Mouse (Mus musculus): ENCODE results near the gene Pigq. TPM values are rescaled to one million over a fixed set of nuclear protein-coding genes. Genes with fewer than 3 reads are reported as not detected.

The Pigq gene
- polyA plus RNA-seq, 1 experiment from 2014 or later, result 71.9 TPM

DNA sequence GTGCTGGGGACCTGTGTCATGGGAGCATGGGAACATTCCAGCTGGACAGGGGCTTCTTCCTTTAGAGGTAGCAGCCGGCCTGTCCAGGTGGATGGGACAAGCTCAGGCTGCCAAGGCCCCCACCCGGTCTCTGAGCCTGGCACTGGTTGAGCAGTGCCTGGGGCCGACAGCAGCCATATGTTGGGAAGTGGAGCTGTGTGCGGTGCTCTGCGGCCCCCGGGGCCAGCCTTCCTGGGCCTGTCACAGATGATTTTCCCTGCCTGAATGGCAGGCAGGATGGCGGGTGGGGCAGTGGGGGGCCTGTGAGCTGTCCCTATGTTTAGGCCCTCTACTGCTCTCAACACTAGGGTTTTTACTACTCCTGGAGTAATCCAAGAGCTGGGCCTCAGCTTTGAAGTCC, 11.5 kb upstream of the Pigq start:
- ATAC-seq (ENCODE audit: low FRiP score), result no peak
- H3K27me3 ChIP-seq (replicated peaks), result peaks cover 25% of the 10 kb centered on the region
- WGBS, result 47% methylated on average over 7 of the region's 7 CpGs

GRCm38 (mm10) chr17:25955736-25956135, 11.0 kb upstream of the Pigq start:
- no peak for ATAC-seq (ENCODE audit: low FRiP score)
- no peak overlapping the region for H3K27ac ChIP-seq (replicated peaks)

More for the DNA sequence above, 11.5 kb upstream of the Pigq start:
- Histone ChIP-seq H3K4me1 (peaks cover 12% of the 10 kb centered on the region), H3K9me3 (replicated peaks) (no peaks in the 10 kb centered on the region), H3K9ac (replicated peaks) (no peak overlapping the region), H3K4me2 (no peak overlapping the region), H3K27ac (replicated peaks) (no peak overlapping the region), H3K36me3 (peaks cover 18% of the 10 kb centered on the region), H3K4me3 (replicated peaks) (no peak overlapping the region)

DNA sequence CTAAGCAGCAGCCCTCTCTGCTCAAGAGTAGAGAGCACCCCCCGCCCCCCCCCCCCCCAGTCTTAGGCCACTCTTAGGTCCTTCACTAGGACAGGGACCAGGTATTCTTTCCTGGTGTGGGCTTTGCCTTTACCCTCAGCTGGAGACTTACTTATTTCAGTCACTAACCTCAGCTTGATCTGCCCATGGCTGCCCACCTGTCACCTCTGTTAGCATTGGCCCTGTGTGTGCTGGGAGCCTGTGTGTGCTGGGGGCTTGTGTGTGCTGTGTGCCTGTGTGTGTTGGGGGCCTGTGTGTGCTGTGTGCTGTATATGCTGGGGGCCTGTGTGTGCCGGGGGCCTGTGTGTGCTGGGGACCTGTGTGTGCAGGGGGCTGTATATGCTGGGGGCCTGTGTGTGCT, 9.9 kb upstream of the Pigq start:
- Histone ChIP-seq H3K27ac (replicated peaks) (no peak overlapping the region), H3K9me3 (replicated peaks) (no peaks in the 10 kb centered on the region), H3K4me2 (no peak overlapping the region), H3K9ac (replicated peaks) (no peak overlapping the region), H3K4me1 (peaks cover 15% of the 10 kb centered on the region), H3K27me3 (replicated peaks) (peaks cover 39% of the 10 kb centered on the region), H3K36me3 (peaks cover 6% of the 10 kb centered on the region), H3K4me3 (replicated peaks) (no peak overlapping the region)
- WGBS, result 81% methylated on average over 1 of the region's 2 CpGs
- no peak for ATAC-seq (ENCODE audit: low FRiP score)

More at GRCm38 (mm10) chr17:25955736-25956135, 11.0 kb upstream of the Pigq start:
- Histone ChIP-seq H3K27me3 (replicated peaks) (peaks cover 29% of the 10 kb centered on the region), H3K4me1 (peaks cover 15% of the 10 kb centered on the region), H3K36me3 (peaks cover 16% of the 10 kb centered on the region), H3K4me2 (no peak overlapping the region), H3K4me3 (replicated peaks) (no peak overlapping the region), H3K9ac (replicated peaks) (no peak overlapping the region), H3K9me3 (replicated peaks) (no peaks in the 10 kb centered on the region)
- WGBS, result 45% methylated on average over 3 of the region's 3 CpGs

- H3K4me3 ChIP-seq (replicated peaks), result no peak overlapping the region
- H3K4me1 ChIP-seq, result peaks cover 15% of the 10 kb centered on the region
- H3K27ac ChIP-seq (replicated peaks), result no peak overlapping the region
- WGBS, result 76% methylated on average over 5 of the region's 5 CpGs
- no peaks in the 10 kb centered on the region; the same call in 1 of the 2 replicates for H3K36me3 ChIP-seq
- H3K4me2 ChIP-seq, result no peak overlapping the region
- H3K9ac ChIP-seq (replicated peaks), result no peak overlapping the region
- H3K27me3 ChIP-seq (replicated peaks), result peaks cover 42% of the 10 kb centered on the region
- ATAC-seq (ENCODE audit: low FRiP score), result no peak
- H3K9me3 ChIP-seq (replicated peaks), result no peaks in the 10 kb centered on the region
Measured at GRCm38 (mm10) chr17:25953161-25953560, 8.4 kb upstream of the Pigq start.

- H3K9ac ChIP-seq (replicated peaks), result 0 out of 2 replicates have a peak within 1 kb of the TSS, but pooled peaks have one; percentile 23
- peak within 1 kb of the TSS; percentile 35 for H3K4me3 ChIP-seq (replicated peaks)
- peaks cover 42% of the 10 kb centered on the region for H3K27me3 ChIP-seq (replicated peaks)
- no peaks in the 10 kb centered on the region for H3K9me3 ChIP-seq (replicated peaks)
- no peak for ATAC-seq (ENCODE audit: low FRiP score)
- no peaks in the 10 kb centered on the region for H3K36me3 ChIP-seq
- peaks cover 15% of the 10 kb centered on the region for H3K4me1 ChIP-seq
- under 1% methylated on average over 56 of the region's 58 CpGs for WGBS
- H3K27ac ChIP-seq (replicated peaks), result no peak within 1 kb of the TSS
- H3K4me2 ChIP-seq, result peak within 1 kb of the TSS; percentile 60
Measured at GRCm38 (mm10) chr17:25951803-25952623, 7.3 kb upstream of the Pigq start, which contains the start of gene A930017K11Rik. Gene A930017K11Rik (minus strand): TSS chr17:25952565.

DNA sequence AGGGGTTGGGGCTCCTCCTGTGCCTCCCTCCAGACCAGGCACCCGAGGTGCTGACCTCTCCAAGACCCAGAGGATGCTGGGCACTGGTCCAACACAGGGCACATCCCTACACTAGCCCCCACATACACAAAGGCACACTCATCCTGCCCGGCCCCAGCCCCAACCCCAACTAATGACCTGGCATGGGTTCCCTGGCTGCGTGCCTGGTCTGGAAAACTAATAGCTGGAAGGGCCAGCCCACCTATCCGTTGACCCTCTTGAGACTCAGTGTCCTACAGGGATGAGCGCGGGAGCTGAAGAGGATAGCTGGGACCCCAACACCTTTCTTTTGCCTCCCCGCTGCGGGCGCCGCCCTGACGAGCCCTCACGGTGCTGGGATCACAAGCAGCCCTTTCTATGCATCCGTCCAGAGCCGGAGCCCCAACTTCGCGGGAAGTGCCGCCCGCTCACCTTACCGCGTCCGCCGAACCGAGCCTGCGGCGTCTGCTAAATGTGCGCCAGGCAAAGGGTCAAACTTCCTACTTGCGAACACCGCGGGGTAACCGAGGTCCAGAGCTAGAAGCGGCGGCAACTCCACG, 6.6 kb upstream of the Pigq start:
- H3K9ac ChIP-seq (replicated peaks), result no peak overlapping the region
- peaks cover 15% of the 10 kb centered on the region for H3K4me1 ChIP-seq
- WGBS, result under 1% methylated on average over 33 of the region's 33 CpGs
- H3K27me3 ChIP-seq (replicated peaks), result peaks cover 42% of the 10 kb centered on the region
- no peak for ATAC-seq (ENCODE audit: low FRiP score)
- no peaks in the 10 kb centered on the region for H3K36me3 ChIP-seq
- H3K4me3 ChIP-seq (replicated peaks), result peak overlapping the region; percentile 35
- no peak overlapping the region for H3K27ac ChIP-seq (replicated peaks)
- H3K9me3 ChIP-seq (replicated peaks), result no peaks in the 10 kb centered on the region
- H3K4me2 ChIP-seq, result peak overlapping the region; percentile 60

- Histone ChIP-seq H3K27ac (replicated peaks) (no peak overlapping the region), H3K4me2 (peak overlapping the region; percentile 60; the same call in 1 of the 2 replicates), H3K4me3 (replicated peaks) (no peak overlapping the region; the same call in 1 of the 2 replicates), H3K4me1 (peaks cover 15% of the 10 kb centered on the region), H3K27me3 (replicated peaks) (peaks cover 42% of the 10 kb centered on the region), H3K36me3 (no peaks in the 10 kb centered on the region), H3K9me3 (replicated peaks) (no peaks in the 10 kb centered on the region), H3K9ac (replicated peaks) (no peak overlapping the region)
- 11% methylated on average over 3 of the region's 3 CpGs for WGBS
- ATAC-seq (ENCODE audit: low FRiP score), result no peak
Measured at GRCm38 (mm10) chr17:25950706-25951105, 6.0 kb upstream of the Pigq start.

DNA sequence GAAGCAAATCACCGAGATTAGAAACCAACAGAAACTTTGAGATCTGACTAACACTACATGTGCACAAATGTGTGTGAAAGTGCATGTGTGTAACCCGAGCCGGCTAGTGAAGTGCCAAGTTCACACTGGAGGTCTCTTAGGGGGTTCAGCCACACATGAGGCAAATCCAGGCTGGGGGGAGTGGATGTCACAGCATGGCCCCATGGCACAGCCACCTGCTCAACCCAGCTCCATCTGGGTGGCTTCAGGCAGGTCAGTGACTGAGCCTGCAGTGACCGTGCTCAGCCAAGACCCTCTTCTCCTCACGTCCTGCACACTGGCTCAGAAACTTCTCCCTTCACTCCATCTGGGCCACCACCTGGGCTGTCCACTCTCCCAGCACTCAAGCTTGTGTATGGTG, 5.2 kb upstream of the Pigq start:
- 77% methylated on average over 5 of the region's 5 CpGs for WGBS
- ATAC-seq (ENCODE audit: low FRiP score), result no peak
- Histone ChIP-seq H3K27ac (replicated peaks) (no peak overlapping the region), H3K36me3 (no peaks in the 10 kb centered on the region), H3K4me2 (no peak overlapping the region), H3K9ac (replicated peaks) (no peak overlapping the region), H3K4me3 (replicated peaks) (no peak overlapping the region), H3K27me3 (replicated peaks) (peaks cover 42% of the 10 kb centered on the region), H3K9me3 (replicated peaks) (no peaks in the 10 kb centered on the region), H3K4me1 (peaks cover 15% of the 10 kb centered on the region)

GRCm38 (mm10) chr17:25948051-25948450, 3.3 kb upstream of the Pigq start:
- H3K4me2 ChIP-seq, result no peak overlapping the region

DNA sequence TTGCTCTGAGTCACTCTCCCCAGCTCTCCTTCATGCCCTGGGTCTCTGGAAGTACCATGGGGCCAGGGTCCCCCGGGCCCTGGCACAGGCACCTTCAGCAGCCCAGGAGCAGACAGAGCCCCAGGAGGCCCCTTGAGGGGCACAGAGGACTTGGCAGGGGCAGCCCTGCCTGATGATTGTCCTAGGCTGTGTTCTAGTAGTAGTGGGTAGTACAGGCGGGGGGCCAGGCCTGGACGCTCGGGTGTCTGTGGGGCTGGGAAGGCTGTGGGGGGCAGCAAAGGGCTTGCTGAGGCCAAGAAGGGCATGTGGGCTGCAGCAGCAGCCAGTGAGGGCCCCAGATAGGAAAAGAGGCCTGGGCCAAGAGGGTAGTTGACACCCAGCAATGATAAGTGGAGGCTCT, 2.8 kb upstream of the Pigq start:
- Histone ChIP-seq H3K4me1 (peaks cover 15% of the 10 kb centered on the region), H3K36me3 (no peaks in the 10 kb centered on the region), H3K9ac (replicated peaks) (no peak overlapping the region), H3K9me3 (replicated peaks) (no peaks in the 10 kb centered on the region), H3K4me2 (no peak overlapping the region), H3K4me3 (replicated peaks) (no peak overlapping the region), H3K27ac (replicated peaks) (no peak overlapping the region), H3K27me3 (replicated peaks) (peaks cover 30% of the 10 kb centered on the region)
- no peak for ATAC-seq (ENCODE audit: low FRiP score)
- 86% methylated on average over 4 of the region's 4 CpGs for WGBS

More at GRCm38 (mm10) chr17:25948051-25948450, 3.3 kb upstream of the Pigq start:
- H3K36me3 ChIP-seq, result no peaks in the 10 kb centered on the region
- H3K9ac ChIP-seq (replicated peaks), result no peak overlapping the region
- H3K4me1 ChIP-seq, result peaks cover 15% of the 10 kb centered on the region
- H3K27me3 ChIP-seq (replicated peaks), result peaks cover 35% of the 10 kb centered on the region
- no peaks in the 10 kb centered on the region for H3K9me3 ChIP-seq (replicated peaks)
- no peak for ATAC-seq (ENCODE audit: low FRiP score)
- H3K4me3 ChIP-seq (replicated peaks), result no peak overlapping the region
- H3K27ac ChIP-seq (replicated peaks), result no peak overlapping the region
- WGBS, result 78% methylated on average over 8 of the region's 8 CpGs

DNA sequence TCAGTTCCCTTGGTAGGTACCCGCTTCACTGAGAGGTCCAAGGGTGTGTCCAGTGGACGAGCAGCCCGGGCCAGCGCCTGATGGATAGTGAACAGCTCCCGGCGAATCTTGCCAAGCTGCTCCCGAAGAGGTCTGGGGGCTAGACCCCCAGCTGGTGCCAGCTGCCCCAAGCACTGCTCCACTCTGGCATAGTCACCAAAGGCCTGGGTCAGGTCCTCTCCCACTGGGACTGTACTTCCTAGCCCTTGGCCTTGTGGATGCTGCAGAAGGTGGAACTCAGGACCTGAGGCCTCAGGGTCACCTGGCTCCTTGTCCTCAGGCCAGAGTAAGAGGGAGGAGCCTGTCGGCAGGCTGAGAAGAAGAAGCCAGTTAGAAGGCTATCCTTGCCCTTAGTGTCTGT, 2.2 kb upstream of the Pigq start:
- Histone ChIP-seq H3K4me2 (no peak overlapping the region), H3K4me1 (peaks cover 16% of the 10 kb centered on the region), H3K27ac (replicated peaks) (no peak overlapping the region), H3K4me3 (replicated peaks) (no peak overlapping the region), H3K27me3 (replicated peaks) (peaks cover 24% of the 10 kb centered on the region), H3K9me3 (replicated peaks) (no peaks in the 10 kb centered on the region), H3K36me3 (no peaks in the 10 kb centered on the region), H3K9ac (replicated peaks) (no peak overlapping the region)
- ATAC-seq (ENCODE audit: low FRiP score), result no peak
- 79% methylated on average over 8 of the region's 8 CpGs for WGBS

GRCm38 (mm10) chr17:25946349-25946748, 1.6 kb upstream of the Pigq start:
- H3K27ac ChIP-seq (replicated peaks), result no peak overlapping the region
- no peak for ATAC-seq (ENCODE audit: low FRiP score)
- H3K4me1 ChIP-seq, result peaks cover 12% of the 10 kb centered on the region
- no peak overlapping the region for H3K4me2 ChIP-seq
- peaks cover 18% of the 10 kb centered on the region for H3K27me3 ChIP-seq (replicated peaks)
- H3K36me3 ChIP-seq, result no peaks in the 10 kb centered on the region
- H3K4me3 ChIP-seq (replicated peaks), result no peak overlapping the region
- H3K9me3 ChIP-seq (replicated peaks), result no peaks in the 10 kb centered on the region
- H3K9ac ChIP-seq (replicated peaks), result no peak overlapping the region
- 79% methylated on average over 7 of the region's 7 CpGs for WGBS
